In genomic region chr10:5322562-5322961, GRCm38 (mm10) we compare ENCODE assay signal across 21 mouse cellular contexts.
DNase-seq lines count a peak whose midpoint lies in the region; ATAC-seq and TF ChIP-seq lines count a peak whose summit lies in the region.
"Had no signal": no experiment of that assay in that cellular context is flagged by ENCODE, and none has a peak within 500 bp of the region (broad histone marks: within the 10 kb centered on the region; RNA-seq: fewer than 3 reads in every experiment).

No protein-coding gene starts in this region.

- no peak for TF ChIP-seq EP300 in CH12.LX (IDR thresholded peaks at IDR 0.05; ENCODE audit: low read length)

- H3K36me3 ChIP-seq in CH12.LX (replicated peaks in 1 of 2; ENCODE audit: control insufficient read depth in 1 of 2, insufficient read depth in 1 of 2, low read length in 1 of 2), result no peaks in the 10 kb centered on the region
- H3K36me3 ChIP-seq: embryonic facial prominence, embryonic 10.5 days; limb, embryonic 12.5 days; neural tube, embryonic 12.5 days had no signal

- peak; percentile 2 for DNase-seq in CD4-positive, CD25-positive, alpha-beta regulatory T cell, adult 2 months (ENCODE audit: low read depth, low spot score)
- no peak for DNase-seq in CH12.LX (ENCODE audit: extremely low read depth)
- DNase-seq in cerebellum, adult 8-10 months, result peak; percentile 41
- no peak for DNase-seq in gastrocnemius, postnatal 10 days
- no peak for DNase-seq in yolk sac, embryonic 10.5 days (ENCODE audit: low spot score)
- no peak for DNase-seq in left cerebral cortex, adult 8-10 months (ENCODE audit: low spot score in 2 of 2)
- DNase-seq: adrenal gland, postnatal 36 days; heart, adult 2 months; spleen, adult 18-20 months had no signal

- peaks cover 0 to 6% of the 10 kb centered on the region in 2 experiments; a peak in 2 of 4 replicates for H3K4me1 ChIP-seq in CH12.LX (ENCODE audit: control insufficient read depth in 1 of 2, insufficient read depth in 2 of 2)
- H3K4me1 ChIP-seq: embryonic facial prominence, embryonic 10.5 days; forebrain, embryonic 13.5 days; limb, embryonic 12.5 days; neural tube, embryonic 12.5 days had no signal

- no peaks in the 10 kb centered on the region for H3K9me3 ChIP-seq in CH12.LX (replicated peaks; ENCODE audit: low read length)
- H3K9me3 ChIP-seq: embryonic facial prominence, embryonic 10.5 days; forebrain, embryonic 13.5 days; limb, embryonic 12.5 days; megakaryocyte, embryonic 14.5 days; neural tube, embryonic 12.5 days had no signal

- no peaks in the 10 kb centered on the region for H3K27me3 ChIP-seq in CH12.LX (replicated peaks)
- H3K27me3 ChIP-seq: forebrain, embryonic 13.5 days; limb, embryonic 12.5 days; megakaryocyte, embryonic 14.5 days; neural tube, embryonic 12.5 days had no signal

- no peak for TF ChIP-seq POLR2A in CH12.LX (IDR thresholded peaks at IDR 0.05; ENCODE audit: low read depth, low read length)

- H3K4me3 ChIP-seq in CH12.LX (replicated peaks in 1 of 3; ENCODE audit: low read depth in 2 of 3, low read length in 2 of 3, poor library complexity in 1 of 3), result no peak overlapping the region
- H3K4me3 ChIP-seq: embryonic facial prominence, embryonic 10.5 days; forebrain, embryonic 13.5 days; heart, adult 2 months; left cerebral cortex, adult 2 months; limb, embryonic 12.5 days; megakaryocyte, embryonic 14.5 days; neural tube, embryonic 12.5 days had no signal

- H3K27ac ChIP-seq in CH12.LX (ENCODE audit: insufficient read depth, low read depth), result no peak overlapping the region
- H3K27ac ChIP-seq: embryonic facial prominence, embryonic 10.5 days; forebrain, embryonic 13.5 days; heart, adult 2 months; hindbrain, embryonic 14.5 days; left cerebral cortex, adult 2 months; limb, embryonic 12.5 days; liver, embryonic 14.5 days; neural tube, embryonic 12.5 days had no signal

- H3K9ac ChIP-seq in CH12.LX (ENCODE audit: insufficient read depth, low read depth), result no peak overlapping the region
- H3K9ac ChIP-seq: forebrain, embryonic 13.5 days; hindbrain, embryonic 14.5 days; limb, embryonic 12.5 days; liver, embryonic 14.5 days; neural tube, embryonic 12.5 days had no signal

- no peak for ATAC-seq in CD4-positive, CD25-positive, alpha-beta regulatory T cell, adult 4 months
- ATAC-seq in granulocyte monocyte progenitor cell, adult 5-6 weeks (replicated peaks; ENCODE audit: poor library complexity, severe bottlenecking), result 0 out of 2 replicates have a peak, but pooled peaks have one; percentile 44
- ATAC-seq: forebrain, embryonic 13.5 days; intestine, embryonic 16.5 days; lung, postnatal 0 days had no signal

- no peak for TF ChIP-seq CTCF in CH12.LX (conservative IDR thresholded peaks at IDR 0.05 in 1 of 2, IDR thresholded peaks at IDR 0.05 in 1 of 2; ENCODE audit: low read depth in 2 of 2, low read length in 2 of 2)

- no peaks in the 10 kb centered on the region for H3K79me2 ChIP-seq in CH12.LX (replicated peaks; ENCODE audit: control insufficient read depth, extremely low read depth, insufficient read depth, poor library complexity, severe bottlenecking)

- no peak for TF ChIP-seq RAD21 in CH12.LX (IDR thresholded peaks at IDR 0.05; ENCODE audit: low read depth, low read length)

- peak overlapping the region; percentile 74; the same call in 1 of the 2 replicates for H3K4me2 ChIP-seq in CH12.LX (ENCODE audit: insufficient read depth, low read depth, poor library complexity, severe bottlenecking)
- H3K4me2 ChIP-seq: forebrain, embryonic 13.5 days; hindbrain, embryonic 14.5 days; limb, embryonic 12.5 days; neural tube, embryonic 12.5 days had no signal

- dilution Hi-C loops in CH12.LX (cut with MboI; ENCODE audit: extremely low pct_ligation_motif_present, extremely low pct_unique_long_range_greater_than_20kb, low sequenced_read_pairs), result no loop called here

- in situ Hi-C loops in CH12.LX (cut with MboI; ENCODE audit: low pct_ligation_motif_present, low pct_unique_long_range_greater_than_20kb, low sequenced_read_pairs), result no loop called here

TF ChIP-seq in CH12.LX, 34 proteins besides CTCF, POLR2A, EP300 and RAD21:
- TF ChIP-seq HCFC1 (IDR thresholded peaks at IDR 0.05; ENCODE audit: low read depth, low read length) (no peak), MAZ (IDR thresholded peaks at IDR 0.05; ENCODE audit: low read depth, low read length) (no peak), E2F4 (IDR thresholded peaks at IDR 0.05; ENCODE audit: insufficient replicate concordance, low read depth, low read length) (no peak), JUND (conservative IDR thresholded peaks at IDR 0.05; ENCODE audit: low read depth, low read length) (no peak), CHD1 (IDR thresholded peaks at IDR 0.05; ENCODE audit: low read depth, low read length) (no peak), ETS1 (conservative IDR thresholded peaks at IDR 0.05; ENCODE audit: low read depth, low read length) (no peak), TCF12 (IDR thresholded peaks at IDR 0.05; ENCODE audit: low read depth, low read length) (no peak), UBTF (IDR thresholded peaks at IDR 0.05; ENCODE audit: low read depth, low read length) (no peak), JUN (IDR thresholded peaks at IDR 0.05; ENCODE audit: insufficient read depth, low read depth, low read length) (no peak), CHD2 (IDR thresholded peaks at IDR 0.05; ENCODE audit: low read length) (no peak), MEF2A (IDR thresholded peaks at IDR 0.05; ENCODE audit: borderline replicate concordance, low read depth, low read length) (no peak), TBP (conservative IDR thresholded peaks at IDR 0.05; ENCODE audit: low read depth, low read length) (no peak), MAX (IDR thresholded peaks at IDR 0.05; ENCODE audit: low read length) (no peak), MXI1 (IDR thresholded peaks at IDR 0.05; ENCODE audit: low read depth, low read length) (no peak), USF1 (IDR thresholded peaks at IDR 0.05; ENCODE audit: low read depth, low read length) (no peak), IRF4 (IDR thresholded peaks at IDR 0.05; ENCODE audit: low read depth, low read length) (no peak), SIN3A (IDR thresholded peaks at IDR 0.05; ENCODE audit: low read length) (no peak), USF2 (conservative IDR thresholded peaks at IDR 0.05; ENCODE audit: low read depth, low read length) (no peak)
TF ChIP-seq in CH12.LX: peak in this region for 0.

Comparison
In these comparisons a context has a peak if more than half of its experiments do, and no peak if none do; other contexts are left out.
1. DNase-seq: peak in CD4-positive, CD25-positive, alpha-beta regulatory T cell, adult 2 months (single experiment) and cerebellum, adult 8-10 months (single experiment); none in CH12.LX (single experiment), gastrocnemius, postnatal 10 days (single experiment), yolk sac, embryonic 10.5 days (single experiment) and left cerebral cortex, adult 8-10 months (0 of 2).